Mouse (Mus musculus) cerebellum, postnatal 10 days (tissue): ENCODE data around the gene Slc7a5.

Source experiments
- DNase-seq, 2 experiments: peaks; one replicate each; pipeline ENCODE4 v3.0.0; 2021; ENCODE audit warnings: mixed read lengths in 2 of 2

Gene Slc7a5

DNA sequence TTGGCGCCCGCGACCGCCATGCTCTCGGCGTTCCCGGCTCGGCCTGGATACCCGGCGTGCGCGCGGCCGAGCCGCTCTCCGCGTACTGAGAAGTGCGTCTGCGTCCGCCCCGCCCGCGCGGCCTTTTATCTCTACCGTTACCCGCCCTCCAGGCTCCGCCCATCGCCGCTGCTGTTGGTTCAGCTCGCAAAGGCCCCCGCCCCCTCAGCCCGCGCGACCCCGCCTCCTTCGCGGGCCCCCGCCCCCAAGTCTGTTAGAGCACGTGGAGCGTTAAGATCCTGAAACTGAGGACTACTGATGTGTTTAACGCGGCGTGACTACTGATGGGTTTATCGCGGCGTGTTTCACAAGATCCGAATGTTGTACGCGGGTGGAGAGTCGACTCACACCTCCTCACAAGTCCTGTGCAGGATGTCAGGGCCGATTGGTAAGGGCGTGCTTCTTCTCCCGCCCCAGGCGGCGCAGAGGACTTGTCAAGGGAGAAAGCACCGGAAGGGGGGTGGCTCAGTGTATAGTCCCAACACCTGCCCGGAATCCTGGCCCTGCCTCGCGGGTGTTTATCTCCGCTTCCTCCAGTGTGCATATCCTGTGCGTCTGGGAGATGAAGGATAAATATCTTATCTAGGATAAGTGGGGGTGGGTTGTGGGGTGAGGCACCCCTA lies at the start of gene Slc7a5:
Gene Slc7a5, minus strand, starts transcription at position 108 of the 662 bp plus-strand sequence.
- DNase-seq, result peak; percentile 99 to 100

DNA sequence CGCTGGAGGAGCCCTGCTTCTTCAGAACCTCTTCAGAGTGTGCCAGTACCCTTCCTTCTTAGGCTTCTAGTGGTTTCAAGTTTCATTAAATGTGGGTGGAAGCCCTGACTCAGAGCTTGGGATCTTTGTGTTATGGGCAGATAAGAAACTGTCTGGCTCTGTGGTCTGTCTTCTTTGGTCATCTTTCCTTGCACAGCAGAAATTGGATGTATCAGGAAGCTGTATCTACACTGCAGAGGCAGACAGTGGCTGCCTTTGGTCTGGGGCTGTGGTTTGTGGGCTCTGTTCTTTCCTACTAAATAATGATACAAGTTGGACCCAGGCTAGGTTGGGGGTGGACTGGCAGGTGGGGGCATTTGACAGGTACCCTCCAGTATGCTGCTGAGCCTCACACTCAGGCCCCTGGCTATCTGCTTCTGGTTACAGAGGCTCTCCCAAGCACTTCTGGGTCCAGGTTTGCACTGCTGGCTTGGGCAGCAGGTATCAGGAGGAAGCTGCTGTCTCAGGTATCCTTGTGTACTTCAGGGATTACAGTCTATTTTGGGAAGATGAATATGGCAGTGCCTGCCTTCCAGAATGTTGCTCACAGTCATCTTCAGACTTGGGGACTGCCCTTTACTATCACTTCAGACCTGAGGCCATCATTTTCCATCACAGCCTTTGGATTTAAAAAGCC lies 48.5 kb upstream of the Slc7a5 start:
- no peak for DNase-seq

DNA sequence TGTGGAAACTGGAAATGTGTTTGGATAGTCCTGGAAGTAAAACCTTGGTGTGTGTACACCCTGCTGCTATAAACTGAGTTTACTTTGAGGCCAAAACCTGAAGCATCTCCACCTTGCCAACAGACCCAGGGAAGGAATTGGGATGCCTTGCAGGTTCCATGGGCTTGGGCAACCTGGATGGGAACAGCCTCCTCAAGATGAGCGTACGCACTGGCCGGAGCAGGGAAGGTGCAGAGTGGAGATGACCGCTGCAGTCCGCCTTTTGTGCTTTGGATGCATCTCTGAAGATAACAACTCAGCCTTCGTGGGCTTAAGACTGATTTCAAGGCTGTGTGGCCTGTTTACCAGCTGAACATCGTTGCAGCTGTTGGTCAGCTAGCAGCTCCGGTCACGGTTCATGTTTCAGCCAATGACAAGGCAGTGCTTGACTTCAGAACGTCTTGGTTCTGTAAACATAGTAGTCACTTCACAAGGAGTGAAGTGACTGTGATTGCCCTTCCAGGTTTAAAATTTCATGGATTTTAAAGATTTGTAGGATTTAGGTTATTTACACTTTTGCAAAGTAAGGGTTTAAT lies 47.6 kb upstream of the Slc7a5 start:
- no peak for DNase-seq

DNA sequence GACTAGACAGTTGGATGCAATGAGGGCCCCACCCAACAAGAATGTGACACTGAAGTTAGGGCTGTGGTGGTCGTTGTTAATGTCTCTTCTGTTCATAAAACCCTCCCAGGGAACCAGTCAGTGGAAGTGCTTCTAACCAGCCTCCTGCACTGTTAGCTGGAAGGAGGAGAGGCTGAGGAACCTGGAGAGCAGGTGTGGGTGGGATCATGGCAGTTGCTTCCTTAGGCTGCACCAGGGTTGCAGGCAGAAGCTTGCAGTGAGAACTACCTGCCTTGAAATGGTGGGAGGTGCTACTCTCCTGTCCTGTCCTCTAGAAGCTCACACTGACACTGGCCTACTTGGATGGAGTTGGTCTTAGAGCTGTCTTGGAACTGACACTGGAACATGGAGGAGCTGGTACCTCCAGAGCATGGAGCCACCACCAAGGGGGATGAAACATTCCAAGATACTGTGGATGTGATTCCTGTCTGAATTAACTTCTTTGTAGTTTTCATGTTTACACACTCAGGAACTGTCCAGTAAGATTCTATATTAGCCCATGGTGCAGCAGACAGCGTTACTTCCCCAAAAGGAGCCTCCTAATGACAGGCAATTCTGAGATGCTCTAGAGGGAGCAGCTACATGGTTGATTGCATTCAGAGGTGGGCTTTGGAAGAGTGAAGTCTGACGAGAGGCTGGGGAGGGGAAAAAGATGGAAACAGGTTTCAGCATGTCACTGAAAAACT lies 46.5 kb upstream of the Slc7a5 start:
- no peak for DNase-seq

DNA sequence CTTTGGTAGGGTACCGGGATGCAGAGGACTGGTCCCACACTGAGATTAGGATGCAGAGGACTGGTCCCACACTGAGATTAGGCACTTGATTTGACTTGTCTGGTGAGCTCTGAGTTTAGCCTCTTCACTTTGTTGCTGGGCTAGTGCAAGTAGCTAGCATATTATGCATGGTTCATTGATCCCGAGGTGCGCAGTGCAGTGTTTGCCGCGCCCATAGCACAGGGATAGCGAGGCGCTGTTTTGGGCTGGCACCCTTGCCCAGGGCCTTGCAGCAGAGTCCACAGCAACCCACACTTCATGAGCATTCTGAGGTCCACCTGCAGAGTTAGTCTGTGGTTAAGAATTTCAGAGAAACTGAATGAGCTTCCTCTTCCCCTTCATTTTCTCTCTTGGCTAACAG lies 45.3 kb upstream of the Slc7a5 start:
- no peak for DNase-seq

DNA sequence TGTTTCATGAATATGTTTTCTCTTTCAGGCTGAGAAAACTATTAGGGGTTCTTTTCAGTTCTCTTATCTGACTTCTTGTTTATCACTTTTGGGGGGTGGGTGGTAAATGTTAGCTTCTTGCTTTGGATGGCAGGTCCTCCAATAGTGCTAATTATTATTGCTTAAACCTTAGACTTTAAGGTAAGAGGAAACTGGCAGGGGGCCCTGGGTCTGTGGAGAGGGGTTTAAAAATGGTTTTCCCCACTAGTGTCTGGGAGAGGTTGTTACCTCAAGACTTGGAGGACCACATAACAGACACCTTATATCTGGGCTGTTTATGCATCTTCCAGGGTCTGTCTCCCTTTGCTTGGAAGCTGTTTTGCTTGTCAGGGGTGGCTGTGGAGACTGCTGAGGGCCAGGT lies 44.6 kb upstream of the Slc7a5 start:
- peak in 1 of 2 experiments; percentile 46 for DNase-seq

DNA sequence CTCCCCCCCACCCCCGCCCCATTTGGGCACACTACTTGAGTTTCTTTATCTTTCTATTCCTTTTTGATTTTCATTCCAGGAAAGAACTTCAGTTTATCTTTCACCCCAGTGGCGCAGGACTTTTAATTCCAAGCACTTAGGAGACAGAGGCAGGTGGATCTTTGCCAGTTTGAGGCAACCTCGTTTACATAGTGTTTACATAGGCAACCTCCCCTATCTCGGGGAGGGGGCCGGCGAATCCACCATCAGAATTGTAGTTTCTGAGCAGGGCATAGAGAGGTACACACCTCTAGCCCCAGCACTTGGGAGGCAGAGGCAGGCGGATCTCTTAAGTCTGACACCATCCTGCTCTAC lies 44.1 kb upstream of the Slc7a5 start:
- DNase-seq, result peak; percentile 38 to 53

DNA sequence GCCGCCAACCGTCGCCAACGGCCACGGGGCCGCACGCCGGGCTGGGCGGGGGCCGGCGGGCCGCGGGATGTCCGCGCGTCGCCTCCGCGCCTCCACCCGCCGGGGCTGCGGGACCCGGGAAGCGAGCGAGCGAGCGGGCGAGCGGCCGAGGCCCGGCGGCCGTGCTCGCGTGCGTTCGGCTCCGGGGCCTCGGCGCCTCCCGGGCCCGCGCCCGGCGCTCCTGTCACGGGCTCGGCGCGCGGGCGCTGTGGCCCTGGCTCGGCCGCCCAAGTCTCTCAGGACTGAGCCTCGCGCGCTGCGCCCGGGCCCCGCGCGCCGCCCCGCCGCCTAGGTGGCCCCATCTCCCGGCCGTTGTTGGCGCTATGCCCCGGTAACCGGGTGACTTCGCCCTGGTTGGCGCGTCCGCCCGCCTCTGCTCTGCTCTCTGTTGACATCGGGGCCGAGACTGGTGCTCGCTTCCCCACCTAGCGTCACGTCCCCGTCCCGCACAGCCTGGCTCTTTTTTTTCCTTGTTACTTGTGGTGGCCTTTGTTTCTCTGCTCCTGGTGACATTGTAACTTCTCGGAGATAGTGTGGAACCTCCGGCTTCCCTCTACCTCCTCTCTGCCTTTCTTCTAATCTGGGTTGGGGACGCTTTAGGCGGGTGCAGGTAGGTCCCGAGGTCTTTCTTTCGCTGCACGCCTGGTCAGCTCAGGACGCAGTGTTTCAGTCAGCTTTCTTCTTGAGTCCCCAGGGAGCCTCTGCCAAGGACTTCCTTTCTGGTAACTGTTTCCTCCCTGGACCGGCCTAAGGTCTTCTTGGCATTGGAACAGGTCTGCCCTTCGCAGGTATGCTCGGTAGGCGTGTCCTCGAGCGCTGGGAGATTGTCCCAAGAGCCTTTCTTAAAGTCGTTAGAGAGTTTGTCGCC lies 43.5 kb upstream of the Slc7a5 start:
- peak; percentile 86 to 89 for DNase-seq

DNA sequence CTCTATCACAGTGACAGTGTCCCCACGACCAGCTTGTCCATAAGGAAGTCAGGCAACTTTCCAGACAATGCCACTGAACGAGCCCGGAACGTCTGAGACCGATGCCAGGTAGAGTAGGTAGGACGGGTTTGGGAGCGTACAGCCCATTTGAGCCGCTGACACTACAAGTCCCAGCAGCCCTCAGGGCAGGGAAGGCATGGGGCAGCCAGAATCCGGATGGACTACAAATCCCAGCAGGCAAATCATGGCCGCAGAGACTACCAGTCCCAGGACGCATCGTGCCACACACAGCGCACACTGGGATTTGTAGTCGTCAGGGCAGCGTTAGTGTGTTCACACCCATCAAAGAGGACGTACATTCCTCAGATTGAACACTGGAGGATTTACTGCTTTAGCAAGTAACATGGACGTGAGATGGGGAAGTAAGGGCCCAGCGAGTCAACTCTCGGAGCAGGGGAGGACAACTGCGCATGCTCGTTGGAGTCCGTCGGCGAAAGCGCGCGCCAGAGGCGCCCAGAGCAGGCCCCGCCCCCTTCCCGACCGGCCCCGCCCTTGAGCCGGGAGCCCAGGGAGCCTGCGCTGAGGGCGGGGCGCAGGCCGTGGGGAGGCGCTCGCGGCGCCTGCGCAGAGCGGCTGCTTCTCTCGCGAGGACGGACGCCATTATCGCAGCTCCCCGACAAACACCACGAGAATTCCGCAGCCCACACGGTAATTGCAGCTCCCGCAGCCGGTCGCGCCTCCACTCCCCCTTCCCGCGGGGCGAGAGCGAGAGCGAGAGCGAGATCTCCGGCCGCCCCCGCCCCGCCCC lies 42.7 kb upstream of the Slc7a5 start:
- DNase-seq, result peak; percentile 100

DNA sequence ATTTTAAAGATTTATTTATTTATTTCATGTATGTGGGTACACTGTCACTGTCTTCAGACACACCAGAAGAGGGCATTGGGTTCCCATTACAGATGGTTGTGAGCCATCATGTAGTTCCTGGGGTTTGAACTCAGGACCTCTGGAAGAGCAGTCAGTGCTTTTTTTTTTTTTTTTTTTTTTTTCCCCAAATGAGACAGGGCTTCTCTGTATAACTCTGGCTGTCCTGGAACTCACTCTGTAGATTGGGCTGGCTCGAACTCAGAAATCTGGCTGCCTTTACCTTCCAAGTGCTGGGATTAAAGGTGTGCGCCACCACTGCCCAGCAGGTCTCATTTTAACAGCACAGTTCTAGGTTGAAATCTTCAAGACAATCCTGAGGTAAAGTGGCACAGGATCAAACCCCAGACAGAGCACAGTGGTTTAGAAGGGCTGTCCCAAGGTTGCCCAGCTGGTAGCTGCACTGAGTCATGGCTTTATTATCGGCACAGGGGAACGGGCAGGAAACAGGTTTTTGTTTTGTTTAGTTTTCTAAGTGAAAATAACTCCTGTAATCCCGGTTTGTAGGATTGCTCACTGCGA lies 41.8 kb upstream of the Slc7a5 start, which contains the start of gene Banp:
Gene Banp, plus strand, starts transcription at position 529 of the 579 bp plus-strand sequence.
- peak in 1 of 2 experiments; percentile 33 for DNase-seq

DNA sequence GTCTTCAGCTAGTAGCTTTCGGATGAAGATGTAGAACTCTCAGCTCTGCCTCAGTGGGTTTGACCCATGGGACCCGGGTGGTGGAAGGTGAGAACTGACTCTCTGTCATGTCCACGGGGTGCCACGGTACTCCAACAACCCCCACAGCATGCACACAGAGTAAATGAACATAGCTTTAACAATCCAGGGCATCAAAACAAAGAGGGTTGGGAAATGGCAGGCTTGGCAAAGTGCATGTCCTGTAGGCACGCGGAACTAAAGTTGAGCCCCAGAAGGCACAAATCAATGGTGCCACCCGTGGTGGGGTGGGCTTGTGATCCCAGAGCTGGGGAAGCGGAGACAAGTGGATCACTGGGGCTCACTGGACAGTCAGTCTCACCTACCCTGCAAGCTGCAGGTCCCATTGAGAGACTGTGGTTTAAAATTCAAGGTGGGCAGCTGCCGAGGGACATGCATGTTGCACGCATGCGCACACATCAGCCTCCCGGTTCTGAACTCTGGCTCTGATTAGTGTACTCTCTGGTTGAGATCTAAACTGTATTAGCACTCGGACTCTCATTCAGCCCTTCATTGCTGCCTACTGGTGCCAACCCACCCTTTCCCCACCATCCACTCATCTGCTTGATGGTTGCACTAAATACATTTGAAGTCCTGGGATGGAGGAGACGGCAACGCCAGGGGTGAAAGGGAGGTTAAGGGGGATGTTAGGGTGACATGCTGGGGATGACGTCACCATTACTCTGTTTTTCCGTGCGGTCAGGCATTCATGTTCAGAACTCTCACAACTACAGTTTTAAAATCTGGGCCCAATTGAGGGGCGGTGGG lies 41.0 kb upstream of the Slc7a5 start:
- peak; percentile 56 for DNase-seq

DNA sequence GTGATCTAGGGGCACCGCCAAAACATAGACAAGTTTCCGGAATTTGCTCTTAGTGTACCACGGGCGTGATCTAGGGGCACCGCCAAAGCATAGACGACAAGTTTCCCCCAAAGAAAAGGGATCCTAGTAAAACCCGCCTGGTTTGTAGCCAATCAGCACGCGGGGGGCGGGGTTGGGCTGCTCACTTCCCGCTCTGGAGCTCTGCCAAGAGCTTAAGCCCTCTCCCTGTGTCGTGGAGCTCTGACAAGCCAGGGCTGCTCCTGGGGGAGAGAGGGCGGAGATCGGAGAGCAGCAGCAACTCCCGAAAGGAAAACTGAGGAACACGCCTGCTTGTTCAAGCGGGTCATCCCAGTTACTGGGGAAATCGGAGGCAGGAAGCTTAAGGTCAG lies 40.3 kb upstream of the Slc7a5 start:
- DNase-seq, result peak; percentile 94 to 95

DNA sequence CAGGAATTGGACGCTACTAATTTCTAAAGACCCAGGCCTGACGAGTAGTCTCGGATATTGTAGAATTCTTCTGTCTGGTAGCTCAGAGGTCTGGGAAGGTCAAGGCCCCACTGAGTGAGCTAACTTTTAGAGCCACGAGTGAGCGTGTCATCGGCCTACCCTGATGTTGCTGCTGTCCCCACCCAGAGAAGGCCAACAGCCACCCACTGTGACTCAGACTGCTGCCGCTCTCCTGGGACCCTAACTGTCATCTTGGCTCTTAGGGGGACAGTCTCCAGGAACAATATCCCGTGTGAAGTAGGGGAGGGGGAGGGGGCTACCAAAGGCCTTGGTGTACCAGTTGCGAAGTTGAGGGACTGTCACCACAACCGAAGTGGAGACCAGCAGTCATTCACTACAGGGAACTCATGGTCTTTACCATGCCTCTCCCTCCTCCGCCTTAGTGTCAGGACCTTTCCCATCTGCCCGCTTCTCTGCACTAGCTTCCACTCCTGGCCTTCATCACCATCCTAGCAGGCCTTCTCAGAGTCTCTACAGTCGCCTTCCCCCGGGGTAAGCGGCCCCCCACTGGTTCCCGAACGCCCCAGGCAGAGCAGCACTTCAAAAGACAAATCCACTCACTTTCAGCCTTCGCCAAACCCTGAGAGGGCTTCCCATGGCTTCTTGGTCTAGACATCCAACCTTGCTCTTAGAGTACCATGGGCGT lies 39.7 kb upstream of the Slc7a5 start:
- DNase-seq, result peak; percentile 49 to 57

DNA sequence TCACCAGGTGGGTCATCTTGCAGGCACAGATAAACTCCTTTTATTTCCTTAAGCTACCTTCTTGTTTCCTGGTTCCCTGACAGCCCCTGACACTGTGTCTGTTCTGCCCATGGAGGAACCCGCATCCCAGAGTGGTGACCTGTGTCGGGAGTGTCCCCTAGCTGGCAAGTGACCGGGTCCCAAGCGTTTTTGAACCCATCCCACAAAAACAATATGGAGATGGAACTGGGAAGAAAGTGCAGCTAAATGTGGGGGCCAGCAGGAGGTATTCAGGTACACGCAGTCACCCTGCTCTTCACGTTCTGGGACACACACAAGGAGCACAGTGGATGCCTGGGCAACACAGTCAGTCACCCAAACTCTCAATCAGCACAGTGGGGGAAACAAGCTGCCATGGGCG lies 38.9 kb upstream of the Slc7a5 start:
- no peak for DNase-seq

DNA sequence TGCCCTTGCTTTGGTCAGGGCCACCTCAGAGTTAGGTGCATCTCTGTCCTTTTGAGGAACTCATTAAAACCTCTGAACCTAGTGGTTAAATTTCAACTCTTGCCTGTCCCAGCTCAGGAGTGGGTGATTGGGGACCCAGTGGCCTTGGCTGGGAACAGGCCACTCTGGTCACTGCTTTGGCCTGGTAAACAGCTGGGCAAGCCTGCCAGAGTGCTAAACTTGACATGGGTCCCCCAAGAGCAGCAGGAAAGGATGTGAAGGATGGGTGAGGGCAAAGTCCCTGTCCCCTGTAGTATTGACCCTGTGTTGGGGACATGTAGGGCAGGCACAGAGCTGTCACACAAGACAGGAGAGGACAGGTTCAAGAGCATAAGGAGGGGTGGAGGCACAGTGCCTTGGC lies 37.3 kb upstream of the Slc7a5 start, which contains the start of gene Car5a:
Gene Car5a, minus strand, starts transcription at position 74 of the 400 bp plus-strand sequence.
- no peak for DNase-seq

DNA sequence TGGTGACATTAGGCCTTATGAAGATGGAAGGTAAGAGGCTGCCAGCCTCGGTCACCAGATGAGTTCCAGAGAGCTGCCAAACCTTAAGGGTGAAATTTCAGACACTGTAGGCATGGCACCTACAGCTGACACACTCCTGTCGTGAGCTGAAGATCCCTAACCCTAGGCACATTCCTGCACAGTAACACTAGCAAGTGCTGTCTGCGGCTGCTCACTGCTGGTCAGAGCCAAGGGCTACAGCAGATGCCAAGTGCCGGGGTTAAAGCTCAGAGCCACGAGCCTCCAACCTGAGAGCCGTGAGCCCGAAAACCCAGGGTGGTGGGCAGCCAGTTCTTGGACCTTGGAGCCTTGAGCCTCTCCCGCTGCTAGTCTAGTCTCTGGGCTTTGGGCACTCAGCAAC lies 36.2 kb upstream of the Slc7a5 start:
- no peak for DNase-seq

DNA sequence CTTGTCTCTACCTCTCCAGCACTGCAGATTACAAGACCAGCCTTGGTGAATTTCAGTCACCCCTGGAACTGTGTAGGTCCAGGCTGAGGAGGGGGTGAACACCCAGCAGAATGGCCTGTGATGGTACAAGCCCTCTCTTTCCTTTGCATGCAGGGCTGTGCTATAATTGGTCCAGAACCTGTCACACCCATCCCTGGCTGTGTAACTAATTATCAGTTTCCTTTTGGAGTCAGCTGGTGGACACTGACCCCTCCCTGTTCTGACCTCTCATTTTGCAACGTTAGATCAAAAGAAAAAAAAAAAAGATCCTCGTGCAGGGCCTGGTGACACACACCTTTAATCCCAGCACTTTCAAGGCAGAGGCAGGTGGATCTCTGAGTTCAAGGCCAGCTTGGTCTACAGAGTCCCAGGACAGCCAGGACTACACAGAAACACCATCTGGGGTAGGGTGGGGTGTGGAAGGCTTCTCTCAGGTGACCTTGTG lies 35.6 kb upstream of the Slc7a5 start:
- no peak for DNase-seq

DNA sequence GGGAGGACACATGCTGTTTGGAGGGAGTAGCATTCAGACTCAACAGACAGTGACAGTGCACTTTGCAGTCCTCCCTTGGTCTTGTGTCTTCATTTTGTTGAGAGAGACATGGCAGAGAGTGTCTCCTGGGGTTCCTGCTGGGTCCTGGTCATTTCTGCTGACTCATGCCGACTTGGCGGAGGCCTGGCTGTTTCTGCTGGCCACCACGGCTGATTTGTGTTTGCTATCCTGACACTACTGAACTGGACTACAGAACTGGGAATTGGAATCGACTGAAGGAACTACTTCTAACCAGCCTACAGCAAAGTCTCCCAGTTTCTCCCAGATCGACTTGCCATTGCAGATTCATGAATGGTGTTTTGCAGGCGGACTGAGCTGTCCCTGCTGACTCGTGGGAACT lies 31.2 kb upstream of the Slc7a5 start:
- DNase-seq, result no peak

DNA sequence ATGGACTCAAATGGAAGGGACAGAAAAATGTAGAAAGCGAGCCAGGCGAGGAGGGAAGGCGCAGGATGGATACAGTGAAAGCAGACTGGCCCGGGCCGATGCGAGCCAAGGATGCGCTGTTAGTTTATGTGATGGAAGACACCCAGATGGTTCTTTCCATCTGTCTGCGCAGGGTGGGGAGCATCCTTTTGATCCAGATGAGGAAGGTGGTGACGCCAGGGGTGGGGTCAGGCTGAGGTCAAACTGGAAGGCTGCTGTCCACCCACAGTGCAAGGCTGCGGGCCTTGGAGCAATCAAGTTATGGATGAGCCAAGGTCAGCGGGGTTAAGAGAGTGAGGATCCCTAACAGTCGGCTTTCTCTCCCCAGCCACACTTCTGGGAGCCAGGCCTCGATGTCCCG lies 28.9 kb upstream of the Slc7a5 start:
- DNase-seq, result peak; percentile 68 to 75
